Mouse (Mus musculus): Measurements from ENCODE around the gene Dazap2. TPM values are rescaled to one million over a fixed set of nuclear protein-coding genes. Genes with fewer than 3 reads are reported as not detected.

The Dazap2 gene
- polyA plus RNA-seq, 1 experiment: 130 TPM

GRCm38 (mm10) chr15:100667871-100668545 lies 52.9 kb downstream of the Dazap2 start:
- no peak overlapping the region for H3K4me3 ChIP-seq (ENCODE audit: insufficient read depth, low read depth, low read length)
- no peak overlapping the region for H3K27ac ChIP-seq (replicated peaks; ENCODE audit: low read depth, low read length)
- peaks cover 5% of the 10 kb centered on the region; the same call in 1 of the 2 replicates for H3K4me1 ChIP-seq (ENCODE audit: control insufficient read depth, insufficient read depth, insufficient read length, low read length)

DNA sequence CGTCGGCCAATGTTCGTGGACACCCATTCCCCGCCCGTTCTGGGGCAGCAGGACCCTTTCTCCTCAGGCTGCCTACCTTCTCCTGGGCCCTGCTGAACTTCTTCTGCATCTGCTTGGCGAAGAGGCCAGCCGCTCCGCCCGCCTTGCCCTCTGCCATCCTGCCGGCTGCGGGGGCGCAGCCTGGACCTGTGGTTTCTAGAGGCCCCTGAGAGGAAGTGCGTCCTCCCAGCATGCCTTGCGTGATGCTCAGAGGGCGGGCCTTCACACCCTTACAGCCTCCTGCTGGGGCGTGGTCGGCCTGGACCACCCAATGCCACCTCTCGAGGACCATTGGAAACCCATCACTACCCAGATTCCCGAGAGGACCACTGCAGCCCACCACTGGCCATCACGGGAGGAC lies 54.2 kb downstream of the Dazap2 start, which contains the start of gene Bin2:
Gene Bin2 (minus strand): TSS at position 217 of the 400 bp plus-strand sequence.
- Histone ChIP-seq H3K4me3 (ENCODE audit: insufficient read depth, low read depth, low read length) (peak within 1 kb of the TSS; percentile 42), H3K4me1 (ENCODE audit: control insufficient read depth, insufficient read depth, insufficient read length, low read length) (peaks cover 5% of the 10 kb centered on the region; the same call in 1 of the 2 replicates), H3K27ac (replicated peaks; ENCODE audit: low read depth, low read length) (no peak within 1 kb of the TSS)

- no peak overlapping the region for H3K27ac ChIP-seq (replicated peaks; ENCODE audit: low read depth, low read length)
- peaks cover 5% of the 10 kb centered on the region; the same call in 1 of the 2 replicates for H3K4me1 ChIP-seq (ENCODE audit: control insufficient read depth, insufficient read depth, insufficient read length, low read length)
- no peak overlapping the region for H3K4me3 ChIP-seq (ENCODE audit: insufficient read depth, low read depth, low read length)
Observed at GRCm38 (mm10) chr15:100670004-100670403, 54.9 kb downstream of the Dazap2 start.

Other genes with a start within 250 kb of the Dazap2 start
- gene Gm5475, start 193.2 kb upstream of the Dazap2 start, polyA plus RNA-seq (2012; ENCODE audit: insufficient read depth, insufficient read length, missing spikeins): not detected in 2 replicates
- gene Slc11a2, start 190.3 kb upstream of the Dazap2 start, polyA plus RNA-seq (2012; ENCODE audit: insufficient read depth, insufficient read length, missing spikeins): 14.2 and 24.7 TPM in 2 replicates
- 589 and 634 TPM in 2 replicates for gene Letmd1, start 146.3 kb upstream of the Dazap2 start, polyA plus RNA-seq (2012; ENCODE audit: insufficient read depth, insufficient read length, missing spikeins)
- 1.5 and 1.7 TPM in 2 replicates for gene Csrnp2, start 119.9 kb upstream of the Dazap2 start, polyA plus RNA-seq (2012; ENCODE audit: insufficient read depth, insufficient read length, missing spikeins)
- 7.2 and 11.7 TPM in 2 replicates for gene Tfcp2, start 63.3 kb upstream of the Dazap2 start, polyA plus RNA-seq (2012; ENCODE audit: insufficient read depth, insufficient read length, missing spikeins)
- gene Pou6f1, start 15.4 kb upstream of the Dazap2 start, polyA plus RNA-seq (2012; ENCODE audit: insufficient read depth, insufficient read length, missing spikeins): 9.6 and 16.4 TPM in 2 replicates
- gene Smagp, start 21.6 kb downstream of the Dazap2 start, polyA plus RNA-seq (2012; ENCODE audit: insufficient read depth, insufficient read length, missing spikeins): 25.6 and 29.4 TPM in 2 replicates
- gene Bin2, start 54.2 kb downstream of the Dazap2 start, polyA plus RNA-seq (2012; ENCODE audit: insufficient read depth, insufficient read length, missing spikeins): 0.79 and 1.4 TPM in 2 replicates
- 19.3 and 22.2 TPM in 2 replicates for gene Cela1, start 72.6 kb downstream of the Dazap2 start, polyA plus RNA-seq (2012; ENCODE audit: insufficient read depth, insufficient read length, missing spikeins)
- gene Galnt6, start 114.0 kb downstream of the Dazap2 start, polyA plus RNA-seq (2012; ENCODE audit: insufficient read depth, insufficient read length, missing spikeins): not detected in 2 replicates
- gene Slc4a8, start 146.4 kb downstream of the Dazap2 start, polyA plus RNA-seq (2012; ENCODE audit: insufficient read depth, insufficient read length, missing spikeins): 0.91 and 3.2 TPM in 2 replicates

Data from brown adipose tissue, adult 24 weeks (tissue).